Mouse (Mus musculus) heart, adult 2 months (tissue): ENCODE measurements at regions not wholly inside any gene's neighbourhood (a gene's known extent, or its start where the extent isn't known, plus 50 kb on each side); places are given as distances from the start of the nearest gene placed in this dataset.
"Not testable (repeated sequence)": the region's sequence is repeated elsewhere in the genome, so short reads cannot be mapped to it uniquely, and the experiment has no call there.

ENCODE experiments used
- DNase-seq, 2 experiments: peaks; one replicate each; pipeline ENCODE4 v3.0.0; 2021
- H3K27ac ChIP-seq: fragments of 200-600 bp; 2 replicates; pipeline ENCODE4 v1.8.1; 2022
- H3K27me3 ChIP-seq: fragments of 200-500 bp; 2 replicates; pipeline ENCODE4 v1.6.1; 2012; ENCODE audit warnings: mild to moderate bottlenecking, low read length, inconsistent platforms, mixed read lengths; ENCODE audit not compliant: control insufficient read depth, insufficient read depth
- H3K36me3 ChIP-seq: fragments of 200-500 bp; 2 replicates; pipeline ENCODE4 v1.6.1; 2012; ENCODE audit warnings: low read length, inconsistent platforms; ENCODE audit not compliant: control insufficient read depth, insufficient read depth
- H3K4me1 ChIP-seq: fragments of 200-500 bp; 2 replicates; pipeline ENCODE4 v1.6.1; 2011; ENCODE audit warnings: low read length; ENCODE audit not compliant: control insufficient read depth, insufficient read depth
- H3K4me3 ChIP-seq: fragments of 200-600 bp; 2 replicates; pipeline ENCODE4 v1.8.1; 2022
- H3K79me2 ChIP-seq: fragments of 200-500 bp; replicated peaks from 2 replicates; pipeline ENCODE4 v1.6.1; 2012; ENCODE audit warnings: mild to moderate bottlenecking, inconsistent platforms, low read length, moderate library complexity, mixed read lengths; ENCODE audit not compliant: control insufficient read depth, insufficient read depth
- H3K9ac ChIP-seq: fragments of 200-500 bp; 2 replicates; pipeline ENCODE4 v1.6.1; 2012; ENCODE audit warnings: low read depth, mild to moderate bottlenecking, control low read depth, inconsistent platforms, low read length, mixed read lengths
- CTCF ChIP-seq: fragments of 200-600 bp; IDR thresholded peaks from 2 replicates; pipeline ENCODE4 v1.8.1; 2022; ENCODE audit warnings: antibody characterized with exemption, mild to moderate bottlenecking, moderate library complexity
- EP300 ChIP-seq: fragments of 200-500 bp; IDR thresholded peaks from 2 replicates; pipeline ENCODE4 v1.6.1; 2011; ENCODE audit warnings: low read depth, low read length, control low read depth; ENCODE audit not compliant: insufficient read depth
- POLR2A ChIP-seq: fragments of 200-500 bp; IDR thresholded peaks from 2 replicates; pipeline ENCODE4 v1.6.1; 2011; ENCODE audit warnings: mild to moderate bottlenecking, low read depth, low read length, control low read depth; ENCODE audit not compliant: insufficient read depth
- WGBS: fragments of 180-500 bp; shearing (Covaris S2); methylation state at CpG from one replicate; pipeline ENCODE4 v1.1.7; 2018; 5-methylcytosine and 5-hydroxymethylcytosine counted together
- intact Hi-C: fragments of 180-260 bp; cut with DNase I; formaldehyde crosslinking; loops from one replicate; pipeline ENCODE4 v1.15.1; 2025

DNA sequence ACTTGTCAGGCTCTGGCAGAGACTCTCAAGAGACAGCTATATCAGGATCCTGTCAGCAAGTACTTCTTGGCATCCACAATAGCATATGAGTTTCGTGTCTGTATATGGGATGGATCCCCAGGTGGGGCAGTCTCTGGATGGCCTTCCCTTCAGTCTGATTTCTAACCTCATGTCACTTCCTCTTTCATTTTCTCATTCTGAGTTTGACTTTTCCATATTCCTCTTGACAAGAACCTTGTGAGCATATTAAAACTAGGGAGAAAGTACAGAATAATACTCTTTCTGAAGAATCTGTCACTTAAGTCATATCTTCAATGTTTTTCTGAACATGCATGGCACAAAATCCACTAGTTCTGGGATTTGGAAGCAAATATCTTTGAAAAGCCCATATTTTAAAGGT, 583.3 kb upstream of the Zfp960 start:
- H3K4me1 ChIP-seq = no peaks in the 10 kb centered on the region
- no peak for TF ChIP-seq EP300
- TF ChIP-seq CTCF = no peak
- TF ChIP-seq POLR2A = no peak
- H3K9ac ChIP-seq = no peak overlapping the region
- H3K36me3 ChIP-seq = no peaks in the 10 kb centered on the region
- H3K79me2 ChIP-seq = no peaks in the 10 kb centered on the region
- DNase-seq = no peak
- 27% methylated on average over 1 of the region's 1 CpGs for WGBS
- intact Hi-C loops = no loop called here
- no peak overlapping the region for H3K27ac ChIP-seq
- H3K4me3 ChIP-seq = no peak overlapping the region
- H3K27me3 ChIP-seq = no peaks in the 10 kb centered on the region

DNA sequence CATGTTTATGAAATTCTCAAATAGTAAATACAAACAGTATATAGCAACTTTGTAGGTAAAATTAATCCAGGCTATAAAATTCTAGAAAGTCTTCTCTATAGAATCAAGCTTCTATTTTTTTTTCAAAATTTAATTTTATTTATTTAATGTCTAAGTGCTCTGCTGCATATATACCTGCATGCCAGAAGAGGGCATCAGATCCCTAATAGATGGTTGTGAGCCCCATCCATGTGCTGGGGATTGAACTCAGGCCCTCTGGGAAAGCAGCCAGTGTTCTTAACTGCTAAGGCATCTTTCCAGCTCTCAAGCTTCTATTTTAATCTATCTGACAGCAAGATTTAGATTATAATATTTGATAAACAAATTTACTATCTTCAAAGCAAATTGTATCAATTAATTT, 602.7 kb upstream of the Zfp960 start:
- Histone ChIP-seq H3K27ac (no peak overlapping the region), H3K9ac (no peak overlapping the region), H3K27me3 (no peaks in the 10 kb centered on the region), H3K36me3 (no peaks in the 10 kb centered on the region), H3K79me2 (no peaks in the 10 kb centered on the region), H3K4me3 (no peak overlapping the region), H3K4me1 (no peaks in the 10 kb centered on the region)
- DNase-seq = no peak
- TF ChIP-seq EP300 (no peak), POLR2A (no peak), CTCF (no peak)
- intact Hi-C loops = no loop called here

DNA sequence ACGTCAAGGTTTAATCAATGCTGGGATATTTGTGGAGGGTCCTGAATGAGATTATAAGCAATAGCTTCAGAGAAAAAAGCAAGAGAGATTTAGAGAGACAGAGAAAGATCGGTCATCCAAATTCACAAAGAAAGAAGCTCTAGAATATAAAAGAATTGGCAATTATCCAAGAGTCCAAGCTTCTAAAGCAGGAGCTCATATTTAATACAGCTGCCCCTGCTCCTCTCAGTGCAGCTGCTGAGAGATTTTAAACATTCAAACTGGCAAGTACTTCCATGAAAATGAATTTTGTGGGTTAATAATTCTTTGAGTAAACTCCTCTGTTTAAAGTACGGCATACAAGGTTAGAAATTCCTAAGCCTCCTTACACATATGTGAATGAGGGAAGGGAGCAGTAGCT, 610.8 kb upstream of the Zfp960 start:
- no peaks in the 10 kb centered on the region for H3K4me1 ChIP-seq
- DNase-seq = no peak
- intact Hi-C loops = no loop called here
- H3K4me3 ChIP-seq = no peak overlapping the region
- H3K36me3 ChIP-seq = no peaks in the 10 kb centered on the region
- H3K27me3 ChIP-seq = no peaks in the 10 kb centered on the region
- TF ChIP-seq POLR2A (no peak), EP300 (no peak), CTCF (no peak)
- no peak overlapping the region for H3K9ac ChIP-seq
- 62% methylated on average over 3 of the region's 3 CpGs for WGBS
- no peak overlapping the region for H3K27ac ChIP-seq
- H3K79me2 ChIP-seq = no peaks in the 10 kb centered on the region

DNA sequence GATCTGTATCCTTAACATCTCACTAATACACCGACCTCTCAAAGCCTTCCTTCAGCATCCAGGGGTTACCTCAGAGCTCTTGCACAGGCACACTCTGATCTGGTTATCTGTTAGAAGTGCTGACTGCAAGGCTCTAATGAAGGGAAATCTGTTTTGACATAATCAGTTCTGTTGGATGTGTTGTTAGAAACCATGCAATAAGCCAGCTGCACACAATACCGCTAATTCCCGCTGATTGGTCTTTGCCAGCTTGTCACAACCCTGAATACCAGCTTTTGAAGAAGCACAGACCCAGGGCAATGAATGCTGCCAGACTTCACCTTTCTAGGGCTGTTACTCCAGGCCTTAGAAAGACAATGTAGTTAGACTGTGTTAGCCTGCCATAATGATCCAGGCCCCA, 613.7 kb upstream of the Rgmb start:
- DNase-seq = no peak
- intact Hi-C loops = no loop called here
- no peaks in the 10 kb centered on the region for H3K36me3 ChIP-seq

DNA sequence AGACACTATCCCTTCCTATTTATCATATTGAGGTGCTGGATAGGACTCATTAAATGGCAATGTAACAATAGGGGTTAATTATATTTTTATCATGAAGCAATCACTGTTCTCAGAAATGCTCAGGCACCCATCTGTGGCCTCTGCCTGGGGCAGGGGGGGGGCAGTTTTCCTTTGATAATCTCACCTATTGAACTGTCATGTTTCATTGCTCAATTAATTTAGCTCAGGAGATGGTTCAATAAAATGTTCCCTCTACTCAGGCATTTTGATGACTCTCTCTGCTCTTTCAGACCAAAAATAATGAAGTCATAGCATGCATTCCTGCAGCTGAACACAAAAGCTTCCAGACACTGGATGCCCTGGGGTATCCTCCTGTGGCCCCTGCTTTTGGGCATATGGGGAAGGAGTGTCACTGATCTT, 564.4 kb upstream of the Rgmb start:
- intact Hi-C loops = no loop called here

More for the DNA sequence above, 613.7 kb upstream of the Rgmb start:
- Histone ChIP-seq H3K27me3 (no peaks in the 10 kb centered on the region), H3K9ac (no peak overlapping the region), H3K27ac (no peak overlapping the region), H3K4me3 (no peak overlapping the region), H3K4me1 (no peaks in the 10 kb centered on the region), H3K79me2 (no peaks in the 10 kb centered on the region)
- no peak for TF ChIP-seq EP300
- no peak for TF ChIP-seq CTCF
- no peak for TF ChIP-seq POLR2A
- 64% methylated on average over 3 of the region's 3 CpGs for WGBS

DNA sequence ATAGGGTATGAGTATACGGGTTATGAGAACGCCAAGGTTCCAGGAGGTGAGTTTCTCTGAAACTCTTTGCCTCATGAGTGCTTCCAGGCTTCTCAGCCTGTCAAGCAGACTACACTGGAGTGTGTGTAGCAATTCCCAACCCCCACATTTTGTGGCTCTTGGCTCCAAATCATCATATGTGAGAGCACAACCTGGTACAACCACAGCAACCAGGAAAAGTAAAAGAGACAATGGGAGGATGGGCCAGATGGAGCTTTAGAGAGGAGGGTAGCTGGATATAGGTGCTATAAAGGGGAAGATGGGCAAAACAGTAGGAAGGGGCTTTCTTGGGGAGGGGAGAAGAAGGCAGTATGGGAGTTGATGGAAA, 544.0 kb upstream of the Rgmb start:
- H3K36me3 ChIP-seq, intact Hi-C loops, DNase-seq, H3K4me1 ChIP-seq, H3K79me2 ChIP-seq, H3K9ac ChIP-seq, H3K4me3 ChIP-seq, H3K27ac ChIP-seq, H3K27me3 ChIP-seq: not testable (repeated sequence)
- 84% methylated on average over 2 of the region's 2 CpGs for WGBS

More for the DNA sequence above, 564.4 kb upstream of the Rgmb start:
- TF ChIP-seq POLR2A (no peak), EP300 (no peak), CTCF (no peak)
- H3K9ac ChIP-seq = no peak overlapping the region
- no peaks in the 10 kb centered on the region for H3K79me2 ChIP-seq
- H3K36me3 ChIP-seq = no peaks in the 10 kb centered on the region
- H3K4me1 ChIP-seq = no peaks in the 10 kb centered on the region
- DNase-seq = no peak
- H3K4me3 ChIP-seq = no peak overlapping the region
- H3K27ac ChIP-seq = no peak overlapping the region
- no peaks in the 10 kb centered on the region for H3K27me3 ChIP-seq

DNA sequence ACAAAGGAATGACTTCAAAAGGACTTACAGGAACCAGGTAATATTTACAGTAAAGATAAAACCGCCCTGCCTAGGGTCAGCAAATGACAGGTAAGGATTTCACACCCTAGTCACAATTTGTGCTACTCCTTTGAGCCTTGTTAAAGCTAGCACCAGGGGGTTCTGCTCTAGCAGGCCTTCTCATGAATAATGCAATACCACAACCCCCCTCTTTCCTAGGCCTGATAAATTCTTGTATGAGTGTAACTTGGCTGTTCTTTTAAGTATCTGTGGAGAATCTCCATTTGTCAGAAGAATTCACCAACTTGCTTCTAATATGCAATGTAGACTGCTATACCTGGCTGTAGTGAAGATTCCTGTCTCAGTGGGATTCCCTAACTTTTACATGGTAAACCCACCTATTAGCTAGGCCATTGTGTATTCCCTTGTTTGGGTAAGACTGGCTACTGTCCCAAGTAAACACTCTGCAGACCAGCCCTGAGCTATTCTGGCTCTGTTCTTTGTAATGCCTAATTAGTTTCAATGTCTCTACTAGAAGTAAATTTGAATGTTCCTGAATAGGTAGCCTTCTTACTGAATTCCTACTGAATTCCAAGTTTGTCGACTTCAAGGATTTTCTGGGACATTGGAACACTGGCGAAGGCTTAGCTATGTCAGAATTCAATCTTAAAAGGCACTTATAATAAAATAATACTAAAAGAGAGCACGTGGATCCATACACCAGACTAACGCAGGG, 543.4 kb upstream of the Rgmb start:
- intact Hi-C loops, DNase-seq: not testable (repeated sequence)
- 70% methylated on average over 5 of the region's 5 CpGs for WGBS

More for the DNA sequence above, 543.4 kb upstream of the Rgmb start:
- H3K9ac ChIP-seq, H3K36me3 ChIP-seq, H3K4me3 ChIP-seq, H3K4me1 ChIP-seq, H3K79me2 ChIP-seq, H3K27me3 ChIP-seq, H3K27ac ChIP-seq: not testable (repeated sequence)
